Mouse (Mus musculus) embryonic facial prominence, embryonic 11.5 days (tissue): Measurements from ENCODE around the gene Olfr672. TPM values are rescaled to one million over a fixed set of nuclear protein-coding genes. Genes with fewer than 3 reads are reported as not detected.
"Not testable (repeated sequence)": the region's sequence is repeated elsewhere in the genome, so short reads cannot be mapped to it uniquely, and the experiment has no call there.

Experiments used
- ATAC-seq: fragments of 200-750 bp; cut with Nextera tagmentation; replicated peaks from 2 replicates; pipeline ENCODE4 v1.8.0; 2017; ENCODE audit warnings: low read depth; ENCODE audit not compliant: insufficient number of reproducible peaks, low FRiP score, low TSS enrichment
- DNase-seq: peaks from one replicate; pipeline ENCODE4 v3.0.0-alpha.2; 2015; ENCODE audit warnings: low spot score
- H3K27ac ChIP-seq: fragments of 300-500 bp; sonication (generic); replicated peaks from 2 replicates; pipeline ENCODE4 v1.5.1; 2014; ENCODE audit warnings: mild to moderate bottlenecking, low read depth, low read length, control low read depth
- H3K27me3 ChIP-seq: fragments of 300-500 bp; sonication (generic); 2 replicates; pipeline ENCODE4 v1.6.1; 2014; ENCODE audit warnings: mild to moderate bottlenecking, low read length, moderate library complexity, mixed read lengths; ENCODE audit not compliant: control insufficient read depth, insufficient read depth
- H3K36me3 ChIP-seq: fragments of 300-500 bp; sonication (generic); replicated peaks from 2 replicates; pipeline ENCODE4 v1.6.1; 2014; ENCODE audit warnings: low read depth, mild to moderate bottlenecking, low read length, moderate library complexity, mixed read lengths; ENCODE audit not compliant: control insufficient read depth, insufficient read depth
- H3K4me1 ChIP-seq: fragments of 300-500 bp; sonication (generic); 2 replicates; pipeline ENCODE4 v1.6.1; 2014; ENCODE audit warnings: low read length, mixed read lengths; ENCODE audit not compliant: control insufficient read depth, insufficient read depth
- H3K4me2 ChIP-seq: fragments of 300-500 bp; sonication (generic); 2 replicates; pipeline ENCODE4 v1.6.1; 2014; ENCODE audit warnings: low read depth, mild to moderate bottlenecking, control low read depth, low read length, moderate library complexity
- H3K4me3 ChIP-seq: fragments of 300-500 bp; sonication (generic); 2 replicates; pipeline ENCODE4 v1.5.1; 2014; ENCODE audit warnings: low read depth, low read length, control low read depth
- H3K9ac ChIP-seq: fragments of 300-500 bp; sonication (generic); replicated peaks from 2 replicates; pipeline ENCODE4 v1.6.1; 2014; ENCODE audit warnings: mild to moderate bottlenecking, control low read depth, low read length
- H3K9me3 ChIP-seq: fragments of 300-500 bp; sonication (generic); replicated peaks from 2 replicates; pipeline ENCODE4 v1.6.1; 2016; ENCODE audit warnings: mild to moderate bottlenecking, low read length, inconsistent platforms, mixed read lengths; ENCODE audit not compliant: control insufficient read depth
- WGBS: fragments of 180-500 bp; shearing (Covaris S2); extraction: QIAGEN DNeasy Blood & Tissue Kit; methylation state at CpG from one replicate; pipeline ENCODE4 v1.1.7; 2014; 5-methylcytosine and 5-hydroxymethylcytosine counted together
- polyA plus RNA-seq: library from polyadenylated mRNA; unstranded; fragments of >200 nt; fragmentation: Nextera tagmentation; extraction: Ambion mirVana; gene quantifications from 2 replicates; pipeline ENCODE4 v1.2.1, GENCODE M21; 2014

The Olfr672 gene
- polyA plus RNA-seq, 1 experiment from 2014 or later = not detected

DNA sequence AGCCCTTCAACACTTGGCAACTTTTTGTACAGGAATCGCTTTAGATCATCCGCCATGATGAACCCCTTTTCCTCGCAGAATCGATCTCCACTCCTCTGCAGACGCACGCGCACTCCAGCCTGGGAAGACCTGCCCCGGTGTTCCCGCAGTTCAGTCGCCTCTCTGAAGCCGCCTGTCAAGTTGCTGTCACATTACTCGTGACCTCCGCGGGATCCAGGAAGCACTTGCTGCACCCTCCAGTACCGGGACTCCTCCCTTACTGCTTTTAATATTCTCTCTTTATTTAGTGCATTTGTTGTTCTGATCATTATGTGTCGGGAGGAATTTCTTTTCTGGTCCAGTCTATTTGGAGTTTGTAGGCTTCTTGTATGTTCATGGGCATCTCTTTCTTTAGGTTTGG, 51.6 kb downstream of the Olfr672 start:
- H3K4me2 ChIP-seq, H3K27ac ChIP-seq, ATAC-seq, DNase-seq, H3K27me3 ChIP-seq, H3K9me3 ChIP-seq, H3K4me3 ChIP-seq, H3K9ac ChIP-seq, H3K4me1 ChIP-seq, H3K36me3 ChIP-seq: not testable (repeated sequence)
- WGBS = 90% methylated on average over 16 of the region's 16 CpGs

Other genes with a start within 250 kb of the Olfr672 start
- gene Usp17le, start 224.6 kb downstream of the Olfr672 start, polyA plus RNA-seq = not detected in 2 replicates
- not detected in 2 replicates for gene Usp17lb, start 159.4 kb downstream of the Olfr672 start, polyA plus RNA-seq
- gene Usp17la, start 145.0 kb downstream of the Olfr672 start, polyA plus RNA-seq = not detected in 2 replicates
- gene Olfr665, start 124.0 kb downstream of the Olfr672 start, polyA plus RNA-seq = not detected in 2 replicates
- gene Olfr666, start 106.1 kb downstream of the Olfr672 start, polyA plus RNA-seq = not detected in 2 replicates
- not detected in 2 replicates for gene Olfr667, start 80.5 kb downstream of the Olfr672 start, polyA plus RNA-seq
- gene Olfr668, start 74.0 kb downstream of the Olfr672 start, polyA plus RNA-seq = not detected in 2 replicates
- not detected in 2 replicates for gene Olfr669, start 67.8 kb downstream of the Olfr672 start, polyA plus RNA-seq
- not detected in 2 replicates for gene Olfr670, start 39.4 kb downstream of the Olfr672 start, polyA plus RNA-seq
- not detected in 2 replicates for gene Olfr671, start 22.9 kb downstream of the Olfr672 start, polyA plus RNA-seq
- not detected in 2 replicates for gene Olfr675, start 26.4 kb upstream of the Olfr672 start, polyA plus RNA-seq
- gene Olfr676, start 30.7 kb upstream of the Olfr672 start, polyA plus RNA-seq = not detected in 2 replicates
- not detected in 2 replicates for gene Olfr677, start 49.3 kb upstream of the Olfr672 start, polyA plus RNA-seq
- gene Olfr678, start 62.4 kb upstream of the Olfr672 start, polyA plus RNA-seq = not detected in 2 replicates
- not detected in 2 replicates for gene Olfr679, start 79.2 kb upstream of the Olfr672 start, polyA plus RNA-seq
- gene Olfr680-ps1, start 90.8 kb upstream of the Olfr672 start, polyA plus RNA-seq = not detected in 2 replicates
- gene Olfr681, start 114.8 kb upstream of the Olfr672 start, polyA plus RNA-seq = not detected in 2 replicates
- gene Olfr683, start 145.0 kb upstream of the Olfr672 start, polyA plus RNA-seq = not detected in 2 replicates
- gene Olfr684, start 161.6 kb upstream of the Olfr672 start, polyA plus RNA-seq = not detected in 2 replicates
- gene Olfr685, start 184.0 kb upstream of the Olfr672 start, polyA plus RNA-seq = not detected in 2 replicates
- gene Olfr686, start 205.5 kb upstream of the Olfr672 start, polyA plus RNA-seq = not detected in 2 replicates